Mouse (Mus musculus): ENCODE measurements around the gene Megf8.

DNA sequence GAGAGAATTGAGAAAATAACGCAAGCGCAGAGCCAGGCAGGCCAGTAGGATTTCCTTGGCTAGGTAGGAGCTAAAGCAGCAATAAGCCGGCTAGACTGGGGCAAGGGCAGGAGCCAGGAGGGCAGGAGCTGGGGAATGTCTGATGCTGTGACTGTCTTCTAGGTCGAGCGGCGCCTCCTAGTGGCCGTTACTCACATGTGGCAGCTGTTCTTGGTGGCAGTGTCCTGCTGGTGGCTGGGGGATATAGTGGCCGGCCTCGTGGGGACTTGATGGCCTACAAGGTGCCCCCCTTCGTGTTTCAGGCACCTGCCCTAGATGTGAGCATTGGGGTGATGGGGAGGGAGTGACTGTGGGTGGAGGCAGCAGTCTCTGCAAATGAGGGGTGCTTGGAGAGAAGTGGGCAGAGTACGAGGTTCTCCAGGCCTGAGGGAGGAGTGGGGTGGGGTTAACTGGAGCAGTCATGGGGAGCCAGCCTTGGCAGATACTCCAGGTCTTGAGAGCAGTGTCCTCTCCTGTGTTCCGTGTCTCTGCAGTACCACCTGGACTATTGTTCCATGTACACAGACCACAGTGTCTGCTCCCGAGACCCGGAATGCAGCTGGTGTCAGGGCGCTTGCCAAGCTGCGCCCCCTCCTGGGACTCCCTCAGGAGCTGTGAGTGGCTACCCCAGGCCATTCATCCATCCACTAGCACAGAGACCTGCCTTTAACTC, 16.8 kb downstream of the Megf8 start:
- TF ChIP-seq CTCF (IDR thresholded peaks at IDR 0.05; ENCODE audit: extremely low read depth, insufficient read depth, low read length) (peak; percentile 71), POLR2A (IDR thresholded peaks at IDR 0.05; ENCODE audit: extremely low read depth, insufficient read depth, low read length) (no peak)
